Mouse (Mus musculus): ENCODE measurements at regions not wholly inside any gene's neighbourhood (a gene's known extent, or its start where the extent isn't known, plus 50 kb on each side); places are given as distances from the start of the nearest gene placed in this dataset.

DNA sequence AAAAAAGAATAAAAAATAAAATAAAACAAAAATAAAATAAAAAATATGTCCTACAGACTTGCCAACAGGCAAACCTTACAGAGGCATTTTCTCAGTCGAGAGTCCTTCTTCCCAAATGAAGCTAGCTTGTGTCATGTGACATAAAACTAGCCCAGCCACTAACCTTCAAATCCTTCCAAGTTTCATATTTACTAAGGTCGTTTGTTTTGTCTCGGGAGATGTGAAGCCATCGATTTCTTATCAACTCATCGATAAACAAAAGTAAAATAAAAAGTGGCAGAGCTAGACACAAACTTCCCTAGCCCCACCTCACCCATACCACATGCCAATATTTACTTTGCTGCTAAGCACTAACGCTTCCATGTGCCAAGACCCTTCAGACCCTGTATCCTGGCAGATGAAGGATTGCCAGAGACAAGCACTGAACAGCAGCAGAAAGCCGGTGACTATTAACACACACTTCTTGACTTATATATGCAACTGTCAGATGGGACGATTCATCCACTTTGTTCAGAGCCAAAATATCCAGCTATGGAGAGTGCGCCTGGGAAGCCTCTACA is 79.9 kb upstream of the Klf9 start:
- H3K27me3 ChIP-seq (ENCODE audit: control insufficient read depth, insufficient read depth, low read length), result no peaks in the 10 kb centered on the region
- no peak overlapping the region for H3K4me2 ChIP-seq (ENCODE audit: low read depth, low read length, severe bottlenecking)
- ATAC-seq (replicated peaks; ENCODE audit: low FRiP score) (no peak), DNase-seq (ENCODE audit: low spot score) (no peak)
- peaks cover 9% of the 10 kb centered on the region for H3K4me1 ChIP-seq (replicated peaks; ENCODE audit: control insufficient read depth, insufficient read depth, low read length)
- 89% methylated on average over 9 of the region's 9 CpGs for WGBS
- H3K27ac ChIP-seq (ENCODE audit: low read depth, low read length), result no peak overlapping the region
- H3K36me3 ChIP-seq (ENCODE audit: control insufficient read depth, insufficient read depth, low read length), result no peaks in the 10 kb centered on the region
- no peaks in the 10 kb centered on the region for H3K9me3 ChIP-seq (ENCODE audit: control insufficient read depth, low read length)
- no peak overlapping the region for H3K4me3 ChIP-seq (ENCODE audit: low read depth, low read length)
- H3K9ac ChIP-seq (ENCODE audit: low read length), result no peak overlapping the region

DNA sequence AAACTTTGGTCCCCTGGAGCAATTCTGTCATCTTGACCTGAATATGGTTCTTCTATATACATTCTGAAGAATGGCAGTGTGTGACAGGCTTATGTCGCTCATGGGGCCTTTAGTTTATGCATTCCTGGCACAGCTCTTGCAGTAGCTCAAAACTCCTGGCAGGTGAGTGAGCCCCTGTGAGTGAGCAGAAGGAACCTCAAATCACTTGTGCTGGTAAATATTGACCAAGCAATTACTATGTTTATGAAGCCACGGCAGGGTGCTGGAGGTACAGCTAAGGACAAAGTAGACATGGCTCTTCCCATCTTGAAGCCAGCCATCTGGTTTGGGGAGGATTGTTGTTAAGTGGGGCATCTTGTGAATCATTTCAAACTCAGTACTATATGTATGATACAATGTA is 79.1 kb upstream of the Klf9 start:
- no peak for DNase-seq (ENCODE audit: low spot score)
- Histone ChIP-seq H3K4me3 (ENCODE audit: low read depth, low read length) (no peak overlapping the region), H3K4me1 (replicated peaks; ENCODE audit: control insufficient read depth, insufficient read depth, low read length) (peaks cover 9% of the 10 kb centered on the region), H3K27ac (ENCODE audit: low read depth, low read length) (no peak overlapping the region), H3K27me3 (ENCODE audit: control insufficient read depth, insufficient read depth, low read length) (no peaks in the 10 kb centered on the region), H3K9ac (ENCODE audit: low read length) (no peak overlapping the region), H3K9me3 (ENCODE audit: control insufficient read depth, low read length) (no peaks in the 10 kb centered on the region), H3K4me2 (ENCODE audit: low read depth, low read length, severe bottlenecking) (no peak overlapping the region), H3K36me3 (ENCODE audit: control insufficient read depth, insufficient read depth, low read length) (no peaks in the 10 kb centered on the region)
- WGBS, result 87% methylated on average over 2 of the region's 2 CpGs
- no peak for ATAC-seq (replicated peaks; ENCODE audit: low FRiP score)

DNA sequence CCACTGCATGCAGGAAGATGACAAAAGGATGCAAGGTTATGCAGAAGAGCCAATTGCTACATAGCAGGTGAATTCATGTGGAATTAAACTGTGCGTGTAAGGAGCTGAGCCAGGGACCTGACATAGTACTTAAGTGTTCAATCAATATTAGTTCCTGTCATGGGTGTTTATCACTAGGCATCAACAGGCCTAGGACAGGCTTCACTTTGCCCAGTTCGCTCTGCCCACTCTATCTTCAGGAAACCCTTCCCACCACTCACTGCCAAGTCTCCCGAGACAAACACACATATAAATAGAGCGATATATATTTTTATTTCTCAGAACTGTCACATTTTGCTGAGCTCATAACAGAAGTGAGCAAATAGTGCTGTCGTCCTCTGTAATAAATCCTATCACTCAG is 78.2 kb upstream of the Klf9 start:
- Histone ChIP-seq H3K4me1 (replicated peaks; ENCODE audit: control insufficient read depth, insufficient read depth, low read length) (peaks cover 5% of the 10 kb centered on the region; the same call in 1 of the 2 replicates), H3K36me3 (ENCODE audit: control insufficient read depth, insufficient read depth, low read length) (no peaks in the 10 kb centered on the region), H3K4me2 (ENCODE audit: low read depth, low read length, severe bottlenecking) (no peak overlapping the region), H3K9me3 (ENCODE audit: control insufficient read depth, low read length) (no peaks in the 10 kb centered on the region), H3K27me3 (ENCODE audit: control insufficient read depth, insufficient read depth, low read length) (no peaks in the 10 kb centered on the region), H3K27ac (ENCODE audit: low read depth, low read length) (no peak overlapping the region), H3K9ac (ENCODE audit: low read length) (no peak overlapping the region), H3K4me3 (ENCODE audit: low read depth, low read length) (no peak overlapping the region)
- 92% methylated on average over 5 of the region's 5 CpGs for WGBS
- no peak for DNase-seq (ENCODE audit: low spot score)
- ATAC-seq (replicated peaks; ENCODE audit: low FRiP score), result no peak

DNA sequence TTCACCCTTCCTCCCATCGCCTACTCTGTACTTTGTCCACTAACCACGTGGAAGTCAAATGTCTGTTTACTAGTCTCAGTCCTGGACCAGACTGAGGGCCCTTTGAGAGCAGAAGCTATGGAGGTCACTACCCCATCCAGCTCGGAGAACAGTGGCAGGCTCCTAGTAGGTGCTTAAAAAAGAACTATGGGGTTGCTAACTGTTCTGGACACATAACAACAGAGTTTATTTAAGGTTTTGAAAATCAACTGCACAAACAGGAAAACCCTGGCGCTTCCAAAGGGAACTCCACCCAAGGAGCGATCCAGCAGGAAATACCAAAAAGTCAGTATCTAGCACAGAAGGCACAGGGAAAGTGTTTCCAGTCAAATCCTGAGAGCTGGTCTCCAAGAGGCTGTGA is 75.5 kb upstream of the Klf9 start:
- Histone ChIP-seq H3K9ac (ENCODE audit: low read length) (no peak overlapping the region), H3K4me3 (ENCODE audit: low read depth, low read length) (no peak overlapping the region), H3K4me2 (ENCODE audit: low read depth, low read length, severe bottlenecking) (no peak overlapping the region), H3K9me3 (ENCODE audit: control insufficient read depth, low read length) (no peaks in the 10 kb centered on the region), H3K27me3 (ENCODE audit: control insufficient read depth, insufficient read depth, low read length) (no peaks in the 10 kb centered on the region), H3K36me3 (ENCODE audit: control insufficient read depth, insufficient read depth, low read length) (no peaks in the 10 kb centered on the region), H3K4me1 (replicated peaks; ENCODE audit: control insufficient read depth, insufficient read depth, low read length) (no peaks in the 10 kb centered on the region), H3K27ac (ENCODE audit: low read depth, low read length) (no peak overlapping the region)
- DNase-seq (ENCODE audit: low spot score), result no peak
- no peak for ATAC-seq (replicated peaks; ENCODE audit: low FRiP score)
- 82% methylated on average over 5 of the region's 5 CpGs for WGBS

DNA sequence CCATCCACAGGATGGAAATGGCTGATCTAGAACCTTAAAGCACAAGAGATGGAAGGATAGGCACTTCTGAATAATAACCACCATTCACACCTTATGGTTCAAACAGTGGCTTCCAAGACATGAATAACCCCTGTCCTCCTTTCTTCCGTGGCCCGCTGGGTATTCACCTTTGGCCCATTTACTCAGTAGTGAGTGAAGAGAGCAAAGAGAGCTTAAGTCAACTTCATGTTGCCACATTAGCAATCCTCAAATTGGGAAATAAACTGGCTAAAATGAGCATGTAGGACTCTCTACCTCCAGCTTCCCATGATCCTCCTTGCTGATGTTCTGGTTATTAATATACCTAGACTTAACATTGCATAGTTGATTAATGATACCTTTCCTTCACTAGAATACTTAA is 74.3 kb upstream of the Klf9 start:
- Histone ChIP-seq H3K9ac (ENCODE audit: low read length) (no peak overlapping the region), H3K27me3 (ENCODE audit: control insufficient read depth, insufficient read depth, low read length) (no peaks in the 10 kb centered on the region), H3K4me1 (replicated peaks; ENCODE audit: control insufficient read depth, insufficient read depth, low read length) (no peaks in the 10 kb centered on the region), H3K27ac (ENCODE audit: low read depth, low read length) (no peak overlapping the region), H3K4me3 (ENCODE audit: low read depth, low read length) (no peak overlapping the region), H3K4me2 (ENCODE audit: low read depth, low read length, severe bottlenecking) (no peak overlapping the region), H3K36me3 (ENCODE audit: control insufficient read depth, insufficient read depth, low read length) (no peaks in the 10 kb centered on the region), H3K9me3 (ENCODE audit: control insufficient read depth, low read length) (no peaks in the 10 kb centered on the region)
- ATAC-seq (replicated peaks; ENCODE audit: low FRiP score) (no peak), DNase-seq (ENCODE audit: low spot score) (no peak)
- 95% methylated on average over 2 of the region's 2 CpGs for whole genome bisulfite sequencing

DNA sequence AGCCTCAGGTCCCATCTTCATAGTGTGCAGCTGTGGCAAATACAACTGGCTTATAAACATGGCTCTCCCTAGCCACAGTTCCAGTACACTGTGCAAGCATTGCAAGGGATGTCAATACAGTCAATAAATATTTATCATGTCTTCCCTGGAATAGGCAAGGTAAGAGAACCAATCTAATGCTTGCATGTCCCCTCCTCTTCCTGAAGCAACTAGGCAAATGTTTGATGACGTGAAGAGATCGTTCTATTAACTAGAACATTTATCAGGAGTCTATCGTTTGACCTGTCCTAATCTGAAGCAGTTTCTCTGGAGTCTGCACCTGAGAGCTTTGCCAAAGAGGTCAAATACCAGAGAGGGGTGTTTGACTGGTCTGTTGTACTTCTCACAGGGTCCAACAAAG is 72.4 kb upstream of the Klf9 start:
- no peak for DNase-seq (ENCODE audit: low spot score)
- no peak overlapping the region for H3K9ac ChIP-seq (ENCODE audit: low read length)
- no peak overlapping the region for H3K4me2 ChIP-seq (ENCODE audit: low read depth, low read length, severe bottlenecking)
- no peaks in the 10 kb centered on the region for H3K27me3 ChIP-seq (ENCODE audit: control insufficient read depth, insufficient read depth, low read length)
- no peak for ATAC-seq (replicated peaks; ENCODE audit: low FRiP score)
- no peak overlapping the region for H3K27ac ChIP-seq (ENCODE audit: low read depth, low read length)
- H3K9me3 ChIP-seq (ENCODE audit: control insufficient read depth, low read length), result no peaks in the 10 kb centered on the region
- no peaks in the 10 kb centered on the region for H3K36me3 ChIP-seq (ENCODE audit: control insufficient read depth, insufficient read depth, low read length)
- 93% methylated on average over 3 of the region's 3 CpGs for WGBS
- H3K4me1 ChIP-seq (replicated peaks; ENCODE audit: control insufficient read depth, insufficient read depth, low read length), result no peaks in the 10 kb centered on the region
- H3K4me3 ChIP-seq (ENCODE audit: low read depth, low read length), result no peak overlapping the region

DNA sequence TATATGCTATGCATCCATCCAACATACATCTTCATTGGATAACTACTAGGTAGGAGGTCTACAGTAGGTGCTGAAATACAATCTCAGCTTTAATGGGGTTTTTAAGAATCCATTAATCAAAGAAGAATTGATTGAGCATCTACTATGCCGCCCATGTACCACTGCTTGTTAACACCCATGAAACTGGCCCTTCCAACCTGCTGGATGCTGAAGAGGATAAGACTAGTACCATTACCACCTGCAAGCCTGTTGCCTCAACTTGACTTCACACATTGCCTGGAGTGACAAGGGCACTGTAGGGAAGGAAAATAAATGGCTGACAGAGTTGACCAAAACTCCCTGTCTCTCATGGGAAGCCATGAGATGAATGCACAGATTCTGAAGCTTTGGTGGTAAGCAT is 71.4 kb upstream of the Klf9 start:
- Histone ChIP-seq H3K27ac (ENCODE audit: low read depth, low read length) (no peak overlapping the region), H3K36me3 (ENCODE audit: control insufficient read depth, insufficient read depth, low read length) (no peaks in the 10 kb centered on the region), H3K4me2 (ENCODE audit: low read depth, low read length, severe bottlenecking) (no peak overlapping the region), H3K9me3 (ENCODE audit: control insufficient read depth, low read length) (no peaks in the 10 kb centered on the region), H3K4me1 (replicated peaks; ENCODE audit: control insufficient read depth, insufficient read depth, low read length) (no peaks in the 10 kb centered on the region), H3K27me3 (ENCODE audit: control insufficient read depth, insufficient read depth, low read length) (no peaks in the 10 kb centered on the region), H3K9ac (ENCODE audit: low read length) (no peak overlapping the region), H3K4me3 (ENCODE audit: low read depth, low read length) (no peak overlapping the region)
- DNase-seq (ENCODE audit: low spot score) (no peak), ATAC-seq (replicated peaks; ENCODE audit: low FRiP score) (no peak)
- WGBS, result 94% methylated on average over 1 of the region's 1 CpGs

DNA sequence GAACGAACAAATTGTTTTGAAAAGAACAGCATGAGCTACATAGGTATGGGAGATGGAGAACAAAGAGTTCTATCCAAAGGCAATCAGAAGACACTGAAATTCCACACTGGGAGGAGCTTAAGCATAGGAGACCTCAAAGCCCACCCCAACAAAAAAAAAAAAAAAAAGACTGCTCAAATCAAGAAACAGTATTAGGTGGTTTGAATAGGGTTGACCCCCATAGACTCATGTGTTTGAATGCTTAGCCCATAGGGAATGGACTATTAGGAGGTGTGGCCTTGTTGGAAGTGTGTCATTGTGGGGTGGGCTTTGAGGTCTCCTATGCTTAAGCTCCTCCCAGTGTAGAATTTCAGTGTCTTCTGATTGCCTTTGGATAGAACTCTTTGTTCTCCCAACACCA is 70.0 kb upstream of the Klf9 start:
- no peak overlapping the region for H3K4me2 ChIP-seq (ENCODE audit: low read depth, low read length, severe bottlenecking)
- DNase-seq (ENCODE audit: low spot score) (no peak), ATAC-seq (replicated peaks; ENCODE audit: low FRiP score) (no peak)
- H3K9me3 ChIP-seq (ENCODE audit: control insufficient read depth, low read length), result no peaks in the 10 kb centered on the region
- H3K27me3 ChIP-seq (ENCODE audit: control insufficient read depth, insufficient read depth, low read length), result no peaks in the 10 kb centered on the region
- no peaks in the 10 kb centered on the region for H3K36me3 ChIP-seq (ENCODE audit: control insufficient read depth, insufficient read depth, low read length)
- 85% methylated on average over 1 of the region's 1 CpGs for WGBS
- H3K27ac ChIP-seq (ENCODE audit: low read depth, low read length), result no peak overlapping the region
- no peaks in the 10 kb centered on the region for H3K4me1 ChIP-seq (replicated peaks; ENCODE audit: control insufficient read depth, insufficient read depth, low read length)
- no peak overlapping the region for H3K4me3 ChIP-seq (ENCODE audit: low read depth, low read length)
- no peak overlapping the region for H3K9ac ChIP-seq (ENCODE audit: low read length)

DNA sequence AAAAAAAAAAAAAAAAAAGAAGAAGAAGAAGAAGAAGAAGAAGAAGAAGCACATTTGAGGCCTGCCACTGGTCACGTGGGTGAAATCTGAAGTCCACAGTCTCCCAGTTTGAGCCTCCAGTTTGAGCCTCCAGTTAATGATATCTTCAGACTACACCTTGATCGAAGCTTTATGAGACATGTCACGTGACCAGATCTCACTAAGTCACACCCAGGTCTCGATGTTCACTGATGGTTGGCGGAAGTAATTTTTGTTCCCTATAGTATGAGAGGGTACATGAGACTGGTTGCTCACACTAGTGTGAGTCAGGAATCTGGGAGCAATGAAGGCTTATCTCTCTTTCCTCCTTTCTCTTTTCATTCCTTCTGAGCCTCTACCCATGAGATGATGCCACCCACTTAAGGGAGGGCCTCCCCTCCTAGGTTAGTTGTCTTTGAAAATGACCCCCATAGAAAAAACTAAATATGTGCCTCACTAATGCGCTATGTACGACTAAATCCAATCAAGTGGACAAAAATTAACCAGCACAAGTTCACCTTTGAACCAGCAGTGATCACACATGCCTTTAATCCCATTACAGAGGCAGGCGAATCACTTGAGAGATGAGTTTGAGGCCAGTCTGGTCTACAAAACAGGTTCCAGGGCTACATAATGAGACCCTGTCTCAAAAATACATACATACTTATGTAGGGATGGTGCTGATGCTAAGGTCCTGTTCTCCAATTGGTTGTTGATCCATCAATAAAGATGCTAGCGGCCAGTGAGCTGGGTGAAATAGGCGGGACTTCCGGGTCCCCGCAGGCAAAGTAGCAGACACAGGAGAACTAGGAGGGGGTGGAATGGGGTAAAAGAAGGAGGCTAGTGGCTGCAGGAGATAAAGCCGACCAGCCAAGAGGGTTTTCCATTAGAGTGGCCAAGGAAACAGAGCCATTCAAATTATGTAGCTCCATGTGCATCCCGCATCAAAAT is 66.1 kb upstream of the Klf9 start:
- DNase-seq (ENCODE audit: low spot score) (no peak), ATAC-seq (replicated peaks; ENCODE audit: low FRiP score) (no peak)
- H3K4me1 ChIP-seq (replicated peaks; ENCODE audit: control insufficient read depth, insufficient read depth, low read length), result no peaks in the 10 kb centered on the region
- H3K4me2 ChIP-seq (ENCODE audit: low read depth, low read length, severe bottlenecking), result no peak overlapping the region
- H3K27ac ChIP-seq (ENCODE audit: low read depth, low read length), result no peak overlapping the region
- no peaks in the 10 kb centered on the region for H3K36me3 ChIP-seq (ENCODE audit: control insufficient read depth, insufficient read depth, low read length)
- 83% methylated on average over 14 of the region's 14 CpGs for WGBS
- no peaks in the 10 kb centered on the region for H3K27me3 ChIP-seq (ENCODE audit: control insufficient read depth, insufficient read depth, low read length)
- no peak overlapping the region for H3K4me3 ChIP-seq (ENCODE audit: low read depth, low read length)
- H3K9ac ChIP-seq (ENCODE audit: low read length), result no peak overlapping the region
- H3K9me3 ChIP-seq (ENCODE audit: control insufficient read depth, low read length), result no peaks in the 10 kb centered on the region
